Mouse (Mus musculus): Measurements from ENCODE around the gene Sf3b2. TPM values are rescaled to one million over a fixed set of nuclear protein-coding genes. Genes with fewer than 3 reads are reported as not detected.

The Sf3b2 gene
- polyA plus RNA-seq, 1 experiment from 2014 or later = 405 TPM

- no peak for DNase-seq (ENCODE audit: low spot score)
- Histone ChIP-seq H3K4me2 (ENCODE audit: low read depth, severe bottlenecking) (no peak overlapping the region), H3K9me3 (ENCODE audit: control insufficient read depth, low read length) (no peaks in the 10 kb centered on the region), H3K36me3 (ENCODE audit: control insufficient read depth, insufficient read depth, low read length) (peaks cover 24% of the 10 kb centered on the region), H3K4me3 (ENCODE audit: low read depth, low read length) (no peak overlapping the region), H3K27ac (replicated peaks; ENCODE audit: low read depth, low read length) (no peak overlapping the region), H3K4me1 (ENCODE audit: control insufficient read depth, insufficient read depth, low read length) (peaks cover 3% of the 10 kb centered on the region; the same call in 1 of the 2 replicates), H3K27me3 (ENCODE audit: control insufficient read depth, insufficient read depth, low read length) (no peaks in the 10 kb centered on the region), H3K9ac (ENCODE audit: low read length) (no peak overlapping the region)
- no peak for ATAC-seq (ENCODE audit: insufficient number of reproducible peaks, low FRiP score, low TSS enrichment, low read depth)
- 81% methylated on average over 8 of the region's 8 CpGs for WGBS
These were observed 16.9 kb downstream of the Sf3b2 start for GRCm38 (mm10) chr19:5278381-5278780.

GRCm38 (mm10) chr19:5277140-5277539, 18.1 kb downstream of the Sf3b2 start:
- WGBS = 90% methylated on average over 3 of the region's 3 CpGs
- H3K27ac ChIP-seq (replicated peaks; ENCODE audit: low read depth, low read length) = no peak overlapping the region
- no peak overlapping the region for H3K4me3 ChIP-seq (ENCODE audit: low read depth, low read length)
- ATAC-seq (ENCODE audit: insufficient number of reproducible peaks, low FRiP score, low TSS enrichment, low read depth) (no peak), DNase-seq (ENCODE audit: low spot score) (no peak)
- no peaks in the 10 kb centered on the region for H3K9me3 ChIP-seq (ENCODE audit: control insufficient read depth, low read length)
- H3K4me1 ChIP-seq (ENCODE audit: control insufficient read depth, insufficient read depth, low read length) = peaks cover 3% of the 10 kb centered on the region
- H3K9ac ChIP-seq (ENCODE audit: low read length) = no peak overlapping the region
- no peak overlapping the region for H3K4me2 ChIP-seq (ENCODE audit: low read depth, severe bottlenecking)
- H3K36me3 ChIP-seq (ENCODE audit: control insufficient read depth, insufficient read depth, low read length) = peaks cover 21% of the 10 kb centered on the region
- H3K27me3 ChIP-seq (ENCODE audit: control insufficient read depth, insufficient read depth, low read length) = no peaks in the 10 kb centered on the region

- H3K36me3 ChIP-seq (ENCODE audit: control insufficient read depth, insufficient read depth, low read length) = peaks cover 21% of the 10 kb centered on the region
- no peak for ATAC-seq (ENCODE audit: insufficient number of reproducible peaks, low FRiP score, low TSS enrichment, low read depth)
- no peak overlapping the region for H3K4me3 ChIP-seq (ENCODE audit: low read depth, low read length)
- H3K9me3 ChIP-seq (ENCODE audit: control insufficient read depth, low read length) = no peaks in the 10 kb centered on the region
- H3K9ac ChIP-seq (ENCODE audit: low read length) = no peak overlapping the region
- no peak overlapping the region for H3K27ac ChIP-seq (replicated peaks; ENCODE audit: low read depth, low read length)
- DNase-seq (ENCODE audit: low spot score) = no peak
- no peaks in the 10 kb centered on the region for H3K27me3 ChIP-seq (ENCODE audit: control insufficient read depth, insufficient read depth, low read length)
- 96% methylated on average over 2 of the region's 2 CpGs for WGBS
- H3K4me1 ChIP-seq (ENCODE audit: control insufficient read depth, insufficient read depth, low read length) = peaks cover 9% of the 10 kb centered on the region
- no peak overlapping the region for H3K4me2 ChIP-seq (ENCODE audit: low read depth, severe bottlenecking)
These were observed 18.7 kb downstream of the Sf3b2 start for GRCm38 (mm10) chr19:5276531-5276930.

GRCm38 (mm10) chr19:5275736-5276135, 19.5 kb downstream of the Sf3b2 start:
- Histone ChIP-seq H3K4me1 (ENCODE audit: control insufficient read depth, insufficient read depth, low read length) (peaks cover 14% of the 10 kb centered on the region), H3K9me3 (ENCODE audit: control insufficient read depth, low read length) (no peaks in the 10 kb centered on the region)
- WGBS = 94% methylated on average over 5 of the region's 5 CpGs

DNA sequence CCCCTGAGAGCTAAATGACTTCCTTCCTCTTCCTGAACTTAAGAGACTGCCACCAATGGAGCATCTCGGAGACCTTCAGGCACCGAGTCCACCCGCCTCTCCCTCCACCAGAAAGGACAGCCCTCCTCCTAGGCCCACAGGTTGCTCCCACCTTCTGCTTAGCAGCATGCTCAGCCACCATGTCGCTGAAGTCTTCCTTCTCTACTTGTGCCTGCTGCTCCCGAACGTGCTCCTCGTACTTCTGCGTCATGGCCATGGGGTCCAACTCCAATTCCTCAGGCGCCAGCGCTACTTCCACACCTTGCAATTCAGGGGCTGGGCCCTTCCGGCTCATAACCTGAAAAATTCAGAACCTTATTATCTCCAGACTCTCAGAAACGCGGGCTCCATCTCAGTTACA, 20.6 kb downstream of the Sf3b2 start:
- no peak overlapping the region for H3K9ac ChIP-seq (ENCODE audit: low read length)

More at GRCm38 (mm10) chr19:5275736-5276135, 19.5 kb downstream of the Sf3b2 start:
- no peak for ATAC-seq (ENCODE audit: insufficient number of reproducible peaks, low FRiP score, low TSS enrichment, low read depth)
- no peak overlapping the region for H3K27ac ChIP-seq (replicated peaks; ENCODE audit: low read depth, low read length)
- H3K4me3 ChIP-seq (ENCODE audit: low read depth, low read length) = no peak overlapping the region
- H3K27me3 ChIP-seq (ENCODE audit: control insufficient read depth, insufficient read depth, low read length) = no peaks in the 10 kb centered on the region
- H3K36me3 ChIP-seq (ENCODE audit: control insufficient read depth, insufficient read depth, low read length) = peaks cover 21% of the 10 kb centered on the region
- no peak for DNase-seq (ENCODE audit: low spot score)
- H3K9ac ChIP-seq (ENCODE audit: low read length) = no peak overlapping the region
- H3K4me2 ChIP-seq (ENCODE audit: low read depth, severe bottlenecking) = no peak overlapping the region

DNA sequence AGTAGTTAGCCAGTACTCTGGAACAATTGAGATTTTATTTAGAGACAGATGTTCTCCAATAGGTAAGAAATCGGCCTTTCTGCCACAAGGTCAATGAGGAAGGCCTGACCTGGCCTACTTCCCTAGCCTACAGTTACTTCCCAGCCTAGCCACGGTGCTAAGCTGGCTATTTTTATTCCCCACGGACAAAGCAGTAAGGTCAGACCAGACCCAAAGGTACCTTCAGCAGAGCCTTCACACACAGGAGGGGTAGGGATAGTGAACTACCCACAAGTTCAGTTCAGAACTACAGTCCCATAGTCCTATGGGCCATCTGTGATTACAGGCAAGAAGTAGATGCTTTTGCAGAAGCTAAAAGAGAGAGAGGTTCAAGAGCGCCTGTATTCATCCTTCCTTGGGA, 21.3 kb downstream of the Sf3b2 start:
- H3K4me2 ChIP-seq (ENCODE audit: low read depth, severe bottlenecking) = 0 out of 2 replicates have a peak overlapping the region, but pooled peaks have one; percentile 88
- peaks cover 14% of the 10 kb centered on the region for H3K4me1 ChIP-seq (ENCODE audit: control insufficient read depth, insufficient read depth, low read length)
- H3K36me3 ChIP-seq (ENCODE audit: control insufficient read depth, insufficient read depth, low read length) = peaks cover 18% of the 10 kb centered on the region
- DNase-seq (ENCODE audit: low spot score) = no peak
- H3K9ac ChIP-seq (ENCODE audit: low read length) = no peak overlapping the region
- no peak overlapping the region for H3K4me3 ChIP-seq (ENCODE audit: low read depth, low read length)
- no peaks in the 10 kb centered on the region for H3K9me3 ChIP-seq (ENCODE audit: control insufficient read depth, low read length)
- H3K27ac ChIP-seq (replicated peaks; ENCODE audit: low read depth, low read length) = peak overlapping the region; percentile 85
- H3K27me3 ChIP-seq (ENCODE audit: control insufficient read depth, insufficient read depth, low read length) = no peaks in the 10 kb centered on the region
- no peak for ATAC-seq (ENCODE audit: insufficient number of reproducible peaks, low FRiP score, low TSS enrichment, low read depth)
- WGBS = 80% methylated on average over 4 of the region's 4 CpGs

More for the DNA sequence above, 20.6 kb downstream of the Sf3b2 start:
- Histone ChIP-seq H3K4me1 (ENCODE audit: control insufficient read depth, insufficient read depth, low read length) (peaks cover 14% of the 10 kb centered on the region), H3K27ac (replicated peaks; ENCODE audit: low read depth, low read length) (no peak overlapping the region), H3K27me3 (ENCODE audit: control insufficient read depth, insufficient read depth, low read length) (no peaks in the 10 kb centered on the region), H3K4me3 (ENCODE audit: low read depth, low read length) (no peak overlapping the region), H3K4me2 (ENCODE audit: low read depth, severe bottlenecking) (no peak overlapping the region), H3K36me3 (ENCODE audit: control insufficient read depth, insufficient read depth, low read length) (peaks cover 18% of the 10 kb centered on the region), H3K9me3 (ENCODE audit: control insufficient read depth, low read length) (no peaks in the 10 kb centered on the region)
- ATAC-seq (ENCODE audit: insufficient number of reproducible peaks, low FRiP score, low TSS enrichment, low read depth) (no peak), DNase-seq (ENCODE audit: low spot score) (no peak)
- 89% methylated on average over 13 of the region's 13 CpGs for WGBS

DNA sequence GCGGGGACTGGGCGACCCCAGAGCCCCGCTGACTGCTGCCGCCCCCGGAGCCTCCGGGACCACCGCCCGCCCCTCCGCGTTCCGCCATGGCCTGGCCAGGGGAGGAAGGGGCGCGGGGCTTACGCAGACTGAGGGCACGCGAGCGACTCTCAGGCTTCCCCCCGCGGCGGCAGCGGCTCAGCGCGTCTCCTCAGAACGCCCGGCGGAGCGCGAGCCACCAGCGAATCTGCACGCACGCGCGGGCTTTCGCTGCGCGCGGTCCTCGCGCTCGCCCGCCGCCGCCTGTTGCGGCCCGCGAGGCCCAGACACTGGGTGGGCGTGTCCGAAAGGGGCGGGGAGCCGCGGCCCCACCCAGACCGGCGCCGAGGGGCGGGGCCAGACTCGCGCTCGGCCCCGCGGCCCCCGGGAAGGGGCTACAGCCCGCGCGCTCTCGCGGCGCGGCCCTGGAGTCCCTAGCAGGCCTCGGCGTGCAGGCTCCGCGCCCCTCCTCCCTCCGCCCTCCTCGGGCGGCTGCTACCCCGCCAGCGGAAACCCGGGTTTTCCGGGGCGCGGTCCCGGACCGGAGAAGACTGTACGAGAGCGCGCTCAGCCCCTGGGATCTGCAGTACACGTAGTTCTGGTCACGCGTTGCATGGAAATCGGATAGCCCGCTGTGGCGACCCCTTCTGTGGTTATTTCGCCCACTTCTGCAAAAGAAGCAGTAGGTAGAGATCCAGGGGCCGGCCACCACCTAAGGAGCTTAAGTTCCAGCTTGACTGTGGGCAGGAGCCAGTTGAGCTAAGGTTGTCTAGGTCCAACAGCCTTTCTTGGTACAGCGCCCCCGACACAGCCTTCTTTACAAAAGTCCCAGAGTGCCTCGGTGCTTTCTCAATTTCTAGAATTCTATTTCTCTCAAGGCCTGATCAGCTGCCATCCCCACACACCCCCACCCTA, 22.2 kb downstream of the Sf3b2 start, which contains the start of gene Pacs1:
TSS of gene Pacs1 (minus strand) at position 319 of the 933 bp plus-strand sequence.
- 1% methylated on average over 68 of the region's 97 CpGs for WGBS
- peak within 1 kb of the TSS; percentile 85 for H3K4me3 ChIP-seq (ENCODE audit: low read depth, low read length)
- H3K36me3 ChIP-seq (ENCODE audit: control insufficient read depth, insufficient read depth, low read length) = peaks cover 17% of the 10 kb centered on the region
- peaks cover 14% of the 10 kb centered on the region for H3K4me1 ChIP-seq (ENCODE audit: control insufficient read depth, insufficient read depth, low read length)
- H3K9ac ChIP-seq (ENCODE audit: low read length) = peak within 1 kb of the TSS; percentile 89
- DNase-seq (ENCODE audit: low spot score) (peak; percentile 91), ATAC-seq (ENCODE audit: insufficient number of reproducible peaks, low FRiP score, low TSS enrichment, low read depth) (peak; percentile 89)
- H3K9me3 ChIP-seq (ENCODE audit: control insufficient read depth, low read length) = no peaks in the 10 kb centered on the region
- H3K27ac ChIP-seq (replicated peaks; ENCODE audit: low read depth, low read length) = peak within 1 kb of the TSS; percentile 85
- peak within 1 kb of the TSS; percentile 88 for H3K4me2 ChIP-seq (ENCODE audit: low read depth, severe bottlenecking)
- H3K27me3 ChIP-seq (ENCODE audit: control insufficient read depth, insufficient read depth, low read length) = no peaks in the 10 kb centered on the region

- WGBS = 0% methylated on average over 20 of the region's 30 CpGs
- H3K9ac ChIP-seq (ENCODE audit: low read length) = peak overlapping the region; percentile 89
- DNase-seq (ENCODE audit: low spot score) = peak; percentile 67
- H3K36me3 ChIP-seq (ENCODE audit: control insufficient read depth, insufficient read depth, low read length) = peaks cover 13% of the 10 kb centered on the region
- H3K27me3 ChIP-seq (ENCODE audit: control insufficient read depth, insufficient read depth, low read length) = no peaks in the 10 kb centered on the region
- H3K9me3 ChIP-seq (ENCODE audit: control insufficient read depth, low read length) = no peaks in the 10 kb centered on the region
- ATAC-seq (ENCODE audit: insufficient number of reproducible peaks, low FRiP score, low TSS enrichment, low read depth) = peak; percentile 63
- H3K4me1 ChIP-seq (ENCODE audit: control insufficient read depth, insufficient read depth, low read length) = peaks cover 14% of the 10 kb centered on the region
- peak overlapping the region; percentile 85 for H3K4me3 ChIP-seq (ENCODE audit: low read depth, low read length)
- H3K4me2 ChIP-seq (ENCODE audit: low read depth, severe bottlenecking) = peak overlapping the region; percentile 88
- peak overlapping the region; percentile 85; the same call in 1 of the 2 replicates for H3K27ac ChIP-seq (replicated peaks; ENCODE audit: low read depth, low read length)
These were observed 22.9 kb downstream of the Sf3b2 start for GRCm38 (mm10) chr19:5272326-5272795.
